Mouse (Mus musculus) ES-CJ7 (cell line): ENCODE measurements around the gene Icmt.

Experiments
- DNase-seq: peaks from one replicate; pipeline ENCODE4 v3.0.0; 2011; ENCODE audit warnings: low read depth, low spot score

Gene Icmt

GRCm38 (mm10) chr4:152296874-152297861, at the start of gene Icmt:
Gene Icmt, plus strand, starts transcription at chr4:152297227.
- DNase-seq, result peak; percentile 99

DNA sequence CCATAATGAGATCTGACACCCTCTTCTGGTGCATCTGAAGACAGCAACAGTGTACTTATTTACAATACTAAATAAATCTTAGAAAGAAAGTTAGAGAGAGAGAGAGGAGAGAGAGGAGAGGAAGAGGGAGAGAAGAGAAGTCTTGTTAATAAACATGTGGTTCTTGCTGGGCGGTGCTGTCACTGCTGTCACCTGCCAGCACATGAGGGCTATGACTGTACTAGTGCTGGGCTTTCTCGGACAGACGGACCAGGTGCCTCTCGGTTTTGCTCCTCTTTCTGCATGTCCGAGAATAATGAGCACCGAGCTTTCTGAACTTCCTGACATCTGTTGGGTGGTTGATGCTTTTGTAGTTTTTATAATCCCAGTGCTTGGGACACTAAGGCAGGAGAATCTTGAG, 46.4 kb upstream of the Icmt start:
- no peak for DNase-seq

- no peak for DNase-seq
Measured at GRCm38 (mm10) chr4:152253183-152253759, 43.8 kb upstream of the Icmt start.

- DNase-seq, result no peak
Measured at GRCm38 (mm10) chr4:152257070-152257469, 40.0 kb upstream of the Icmt start.

DNA sequence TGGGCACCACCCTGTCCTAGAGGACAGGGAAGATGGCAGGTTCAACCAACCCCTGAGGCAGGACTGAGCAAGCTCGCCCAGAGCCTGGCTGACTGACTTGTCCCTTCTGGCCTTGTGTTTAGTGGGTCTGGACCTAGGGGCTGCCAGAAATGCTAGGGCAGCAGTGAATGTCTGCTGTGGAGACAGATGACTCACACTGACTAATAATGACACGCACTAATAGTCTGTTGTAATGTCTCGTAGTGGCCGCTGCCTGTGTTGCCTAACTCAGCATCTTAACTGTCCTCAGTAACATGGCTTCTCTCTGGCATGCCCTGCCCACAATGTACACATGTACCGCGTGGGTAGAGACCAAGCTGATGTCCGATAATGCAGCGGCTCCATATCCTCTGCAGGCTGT, 36.6 kb upstream of the Icmt start:
- DNase-seq, result no peak

DNA sequence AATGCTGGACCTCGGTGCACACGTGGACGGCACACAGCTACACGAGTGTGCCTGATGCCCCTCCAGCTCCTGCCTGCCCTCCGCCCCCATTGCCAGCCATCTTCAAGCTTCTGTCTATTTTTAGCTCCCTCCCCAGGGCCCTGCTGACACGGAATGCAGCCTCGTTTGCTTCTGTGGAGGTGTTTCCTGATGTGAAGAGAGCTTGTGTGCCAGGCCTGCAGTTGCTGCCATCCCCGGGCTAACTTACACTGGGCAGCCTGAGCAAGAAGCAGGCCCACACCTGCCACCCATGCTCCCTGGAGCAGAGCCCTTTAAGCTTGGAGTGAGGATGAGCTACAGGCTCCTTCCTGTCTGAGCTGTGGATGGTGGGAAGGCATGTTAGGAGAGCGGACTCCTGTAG, 34.8 kb upstream of the Icmt start:
- DNase-seq, result no peak

DNA sequence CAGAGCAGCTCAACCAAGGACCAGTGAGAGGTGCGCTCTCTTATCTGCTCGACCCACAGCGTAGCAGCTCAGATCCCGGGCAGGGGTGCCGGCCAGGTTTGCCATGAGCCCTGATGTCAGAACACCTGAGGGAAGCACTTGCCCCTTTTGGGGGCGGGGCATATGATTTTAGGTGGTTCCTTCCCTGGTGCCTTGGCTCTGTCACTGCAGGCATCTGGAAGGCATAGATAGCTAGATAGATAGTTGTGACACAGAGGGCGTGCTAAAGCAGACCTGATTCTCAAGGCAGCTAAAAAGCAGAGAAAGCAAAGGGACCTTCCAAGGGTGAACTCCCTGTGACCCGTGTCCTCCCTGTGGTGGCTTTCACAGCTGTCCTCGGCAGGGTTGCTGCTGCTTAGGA, 33.9 kb upstream of the Icmt start:
- DNase-seq, result no peak

DNA sequence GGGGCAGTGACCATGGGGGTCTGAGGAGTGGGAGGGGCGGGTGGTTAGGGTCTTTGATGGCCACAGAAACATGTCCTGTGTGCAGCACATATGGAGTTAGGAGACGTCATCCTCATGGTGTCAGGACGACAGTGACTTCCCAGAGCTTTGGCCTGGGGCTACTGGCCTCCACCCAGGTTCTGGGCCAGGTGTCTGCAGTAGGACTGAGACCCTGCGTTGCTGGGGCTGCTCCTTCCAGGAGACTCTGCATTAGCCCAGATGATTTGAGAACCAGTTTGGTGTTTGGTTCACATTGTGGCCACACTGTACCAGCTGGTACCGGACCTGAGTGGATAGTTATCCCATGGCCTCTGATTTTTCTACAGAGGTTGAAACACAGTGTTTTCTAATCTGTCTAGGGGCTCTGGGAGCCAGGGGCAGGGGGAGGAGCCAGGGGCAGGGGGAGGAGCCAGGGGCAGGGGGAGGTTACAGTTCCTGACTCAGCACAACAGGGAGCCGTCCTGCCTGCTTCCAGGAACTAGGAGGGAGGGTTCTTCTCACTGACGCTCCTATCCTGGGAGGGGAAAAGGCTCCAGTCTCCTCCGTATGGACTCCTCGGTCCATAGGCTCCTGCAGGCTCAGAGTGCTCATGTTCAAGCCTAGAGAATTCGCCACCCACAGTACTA, 33.4 kb upstream of the Icmt start:
- peak; percentile 88 for DNase-seq

GRCm38 (mm10) chr4:152264177-152264530, 32.9 kb upstream of the Icmt start:
- DNase-seq, result no peak

DNA sequence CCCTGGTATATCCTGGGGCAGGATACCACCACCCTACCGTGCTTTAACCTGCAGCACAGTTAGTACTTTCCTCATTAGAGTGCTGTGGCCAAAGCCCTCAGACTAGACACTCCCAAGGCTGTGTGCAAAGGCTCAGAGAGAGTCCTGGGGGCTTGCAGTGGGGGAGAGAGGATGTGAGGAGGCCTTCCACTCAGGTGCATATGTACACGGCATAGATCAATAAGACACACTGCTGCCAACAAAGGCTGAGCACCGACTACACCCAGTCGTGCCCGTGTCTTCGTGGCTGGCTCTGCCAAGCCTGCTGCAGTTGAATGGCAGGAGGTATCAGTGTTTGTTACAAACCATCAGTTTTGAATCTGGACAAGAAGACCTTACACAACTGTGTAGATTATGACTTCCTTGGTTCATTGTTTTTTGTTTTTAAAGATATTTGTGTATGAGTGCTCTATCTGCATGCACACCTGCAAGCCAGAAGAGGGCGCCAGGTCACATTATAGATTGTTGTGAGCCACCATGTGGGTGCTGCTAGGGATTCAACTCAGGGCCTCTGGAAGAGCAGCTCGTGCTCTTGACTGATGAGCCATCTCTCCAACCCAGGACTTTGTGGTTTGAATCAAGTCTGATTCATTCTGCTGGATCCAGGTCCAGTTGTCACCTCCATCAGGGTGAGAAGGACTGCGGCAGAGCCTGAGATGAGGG, 32.0 kb upstream of the Icmt start:
- peak; percentile 60 for DNase-seq

DNA sequence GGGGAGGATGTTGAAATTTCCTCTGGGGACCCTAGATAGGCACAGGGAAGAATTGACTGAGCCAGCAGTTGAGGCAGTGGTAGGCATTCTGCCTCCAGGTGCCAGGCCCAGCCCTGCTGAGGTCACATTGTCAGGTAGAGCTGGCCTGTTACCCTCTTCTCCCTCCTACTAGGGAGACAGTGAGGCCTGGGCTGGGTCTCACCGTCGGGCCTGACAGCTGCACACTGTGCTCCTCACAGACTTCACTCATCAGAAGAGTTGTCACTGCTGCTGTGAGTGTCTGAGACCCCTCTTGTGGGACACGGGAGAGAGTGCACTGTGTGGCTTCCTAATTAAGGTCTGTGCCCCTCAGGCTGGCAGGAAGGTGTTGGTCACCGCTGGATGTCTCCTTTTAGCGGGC, 31.2 kb upstream of the Icmt start:
- no peak for DNase-seq

GRCm38 (mm10) chr4:152266236-152266895, 30.7 kb upstream of the Icmt start:
- DNase-seq, result no peak

GRCm38 (mm10) chr4:152267748-152268369, 29.2 kb upstream of the Icmt start:
- DNase-seq, result no peak

- DNase-seq, result no peak
Measured at GRCm38 (mm10) chr4:152269967-152270366, 27.1 kb upstream of the Icmt start.

DNA sequence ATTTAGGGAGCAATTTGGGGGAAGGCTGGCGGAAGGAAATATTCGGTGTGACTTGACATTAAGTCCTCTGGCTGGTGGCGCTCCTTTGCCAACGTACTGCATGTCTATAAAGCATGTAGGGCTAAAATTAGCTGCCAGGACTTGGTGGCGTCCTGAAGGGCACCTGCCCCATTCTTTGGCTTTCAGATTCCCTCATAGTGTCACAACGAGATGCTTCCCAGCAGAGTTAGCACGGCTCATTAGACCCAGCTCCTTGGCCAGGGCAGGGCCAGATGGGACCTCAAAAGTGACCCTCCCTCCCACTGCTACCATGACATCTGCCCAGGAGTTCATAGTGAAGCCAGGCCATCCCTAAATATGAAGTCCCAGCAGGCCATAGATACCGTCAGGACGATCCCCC, 26.4 kb upstream of the Icmt start:
- no peak for DNase-seq

- DNase-seq, result no peak
Measured at GRCm38 (mm10) chr4:152271334-152271733, 25.7 kb upstream of the Icmt start.

GRCm38 (mm10) chr4:152272006-152272405, 25.0 kb upstream of the Icmt start:
- no peak for DNase-seq

DNA sequence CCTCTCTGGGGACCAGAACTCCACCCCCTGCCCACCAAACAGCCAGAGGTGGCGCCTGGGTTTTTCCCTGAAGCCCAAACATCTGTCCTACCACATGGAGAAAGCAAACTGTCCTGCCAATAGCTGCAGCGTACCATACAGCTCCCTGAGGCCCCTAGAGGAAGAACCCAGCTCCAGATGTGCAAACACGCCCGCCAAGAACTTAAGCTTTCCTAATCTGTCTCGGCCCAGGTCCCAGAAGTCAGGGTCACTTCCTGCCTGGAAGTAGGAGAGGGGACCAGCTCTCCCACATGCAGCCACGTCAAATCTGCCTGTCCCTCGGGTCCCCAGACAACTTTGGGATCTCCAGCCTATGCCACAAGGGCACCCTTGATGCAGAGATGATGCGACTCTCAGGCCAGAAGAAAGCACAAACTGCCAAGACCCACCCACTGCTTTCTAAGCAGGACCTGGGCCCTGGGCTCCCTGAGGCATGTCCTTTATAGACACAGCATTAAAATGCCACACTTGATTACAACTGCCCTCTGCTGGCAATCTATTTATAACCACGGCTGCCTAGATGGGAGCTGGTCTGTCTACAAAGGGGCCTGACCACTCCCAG, 24.5 kb upstream of the Icmt start:
- DNase-seq, result no peak

- no peak for DNase-seq
Measured at GRCm38 (mm10) chr4:152273191-152273590, 23.8 kb upstream of the Icmt start.

GRCm38 (mm10) chr4:152273621-152274236, 23.3 kb upstream of the Icmt start, which contains the start of gene Gpr153:
Gene Gpr153, plus strand, starts transcription at chr4:152274232.
- DNase-seq, result peak; percentile 54
